Mouse (Mus musculus) urinary bladder, adult 2 months (tissue): ENCODE data around the gene Bcl2l11. TPM values are rescaled to one million over a fixed set of nuclear protein-coding genes. Genes with fewer than 3 reads are reported as not detected.

Source experiments
- DNase-seq: peaks from one replicate; pipeline ENCODE4 v3.0.0; 2022; ENCODE audit warnings: low spot score
- polyA plus RNA-seq: library from polyadenylated mRNA; depleted of rRNA; stranded (reverse); fragments of >200 nt; gene quantifications from 2 replicates; pipeline ENCODE4 v1.2.3, GENCODE M21; 2012

Gene Bcl2l11
- polyA plus RNA-seq, 1 experiment = 13.4 TPM

DNA sequence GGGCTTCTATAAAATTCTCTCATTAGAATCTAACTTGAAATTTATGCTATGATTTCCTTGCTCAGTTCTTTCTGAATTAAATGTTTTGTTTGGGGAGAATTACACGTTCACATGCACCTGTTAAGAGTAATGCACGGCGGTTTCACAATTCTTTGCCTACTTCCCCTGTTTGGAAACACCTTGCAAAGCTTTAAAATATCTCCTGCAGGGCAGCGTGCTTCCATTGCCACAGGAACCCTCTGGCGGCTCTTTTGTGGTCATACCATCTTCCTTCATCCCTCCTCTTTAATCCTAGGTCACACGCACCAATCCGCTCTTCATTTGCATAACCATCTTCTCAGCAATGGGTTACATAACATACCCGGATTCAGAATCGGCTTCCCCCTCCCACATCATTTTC is 14.3 kb upstream of the Bcl2l11 start:
- no peak for DNase-seq

DNA sequence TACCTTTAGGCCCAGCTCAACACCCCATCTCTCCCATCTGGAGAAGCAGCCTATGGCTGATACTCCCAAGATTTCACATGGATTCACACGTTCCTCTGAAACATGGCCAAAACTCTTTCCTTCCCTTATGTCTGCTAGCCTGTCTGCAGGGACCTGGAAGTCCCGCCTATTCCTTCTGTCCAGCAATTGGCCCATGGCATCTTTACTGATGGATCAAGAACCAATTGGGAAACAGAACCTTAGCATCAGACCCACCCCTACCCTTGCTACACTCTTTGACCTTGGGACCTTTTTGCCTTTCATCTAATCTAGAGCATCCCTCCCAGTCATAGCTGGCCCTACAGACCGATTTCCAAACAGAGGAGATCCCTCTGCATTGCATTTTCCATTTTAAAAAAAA is 11.2 kb upstream of the Bcl2l11 start:
- no peak for DNase-seq

DNA sequence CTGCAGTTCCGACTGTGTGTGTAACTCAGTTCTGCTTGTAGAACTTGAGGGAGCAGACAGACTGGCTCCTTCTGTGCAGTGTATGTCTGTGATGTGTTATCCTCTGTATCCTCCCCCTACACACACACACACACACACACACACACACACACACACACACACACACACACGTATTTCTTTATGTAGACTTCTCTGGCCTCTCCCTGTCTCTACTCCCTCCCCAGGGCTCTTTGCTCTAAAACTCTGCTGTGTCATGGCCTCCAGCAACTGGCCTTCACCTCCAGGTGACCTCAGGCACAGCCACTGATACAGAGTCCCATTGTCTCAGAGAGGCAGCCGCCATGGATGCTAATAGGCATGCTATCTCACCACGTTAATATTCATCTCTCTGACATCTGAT is 10.3 kb upstream of the Bcl2l11 start:
- DNase-seq = no peak

DNA sequence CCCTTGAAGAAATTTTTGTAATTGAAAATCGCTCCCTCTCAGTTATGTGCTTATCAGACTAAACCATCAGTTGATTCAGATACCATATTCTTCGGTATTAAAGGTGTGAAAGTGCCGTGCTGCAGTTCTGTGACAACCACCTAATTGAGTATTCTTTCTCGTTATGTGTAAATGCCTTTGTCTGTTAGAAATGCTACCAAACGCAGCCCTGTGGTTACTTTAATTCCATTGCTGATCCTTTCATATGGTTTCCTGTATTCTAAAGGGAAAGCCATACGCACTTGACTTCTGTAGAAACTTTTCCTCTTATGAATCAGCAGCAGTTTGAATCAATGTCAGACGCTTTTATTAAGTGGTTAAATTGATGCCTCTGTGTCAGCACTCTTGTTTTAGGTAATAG is 8.2 kb upstream of the Bcl2l11 start:
- DNase-seq = no peak

DNA sequence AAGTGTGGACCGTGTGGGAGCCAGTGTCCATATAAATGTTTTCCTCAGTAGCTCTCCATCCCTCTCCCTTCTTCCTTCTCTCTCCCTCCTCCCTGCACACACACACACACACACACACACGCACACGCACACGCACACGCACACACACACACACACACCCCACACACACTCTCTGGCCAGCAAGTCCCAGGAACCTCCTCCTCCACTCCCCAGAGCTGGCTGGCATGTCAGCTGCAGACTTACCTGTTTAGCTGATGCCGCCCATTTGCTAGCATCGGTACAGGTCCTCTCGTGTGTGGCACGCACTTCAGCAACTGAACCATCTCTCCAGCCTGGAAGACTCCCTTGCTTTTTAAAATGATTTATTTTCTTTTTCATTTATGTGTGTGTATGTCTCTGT is 6.9 kb upstream of the Bcl2l11 start:
- DNase-seq = no peak

DNA sequence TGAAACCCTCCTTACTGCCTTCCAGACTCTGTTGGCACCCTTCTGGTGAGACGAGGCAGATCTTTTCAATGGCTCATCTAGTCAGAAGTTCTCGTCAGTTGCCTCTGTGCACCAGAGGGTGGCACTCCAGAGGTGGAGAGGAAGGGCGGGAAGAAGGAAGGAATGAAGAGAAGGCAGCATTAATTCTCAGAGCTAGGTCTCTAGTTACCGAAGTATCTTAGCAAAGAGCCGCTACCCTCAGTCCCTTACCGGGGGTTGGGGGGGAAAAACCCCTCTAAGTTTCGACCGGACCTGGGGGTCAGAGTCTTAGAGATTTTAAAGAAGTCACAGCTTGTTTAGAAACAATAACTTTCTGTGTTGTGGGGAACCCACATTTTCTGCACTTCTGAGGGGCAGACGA is 3.3 kb upstream of the Bcl2l11 start:
- DNase-seq = peak; percentile 35

DNA sequence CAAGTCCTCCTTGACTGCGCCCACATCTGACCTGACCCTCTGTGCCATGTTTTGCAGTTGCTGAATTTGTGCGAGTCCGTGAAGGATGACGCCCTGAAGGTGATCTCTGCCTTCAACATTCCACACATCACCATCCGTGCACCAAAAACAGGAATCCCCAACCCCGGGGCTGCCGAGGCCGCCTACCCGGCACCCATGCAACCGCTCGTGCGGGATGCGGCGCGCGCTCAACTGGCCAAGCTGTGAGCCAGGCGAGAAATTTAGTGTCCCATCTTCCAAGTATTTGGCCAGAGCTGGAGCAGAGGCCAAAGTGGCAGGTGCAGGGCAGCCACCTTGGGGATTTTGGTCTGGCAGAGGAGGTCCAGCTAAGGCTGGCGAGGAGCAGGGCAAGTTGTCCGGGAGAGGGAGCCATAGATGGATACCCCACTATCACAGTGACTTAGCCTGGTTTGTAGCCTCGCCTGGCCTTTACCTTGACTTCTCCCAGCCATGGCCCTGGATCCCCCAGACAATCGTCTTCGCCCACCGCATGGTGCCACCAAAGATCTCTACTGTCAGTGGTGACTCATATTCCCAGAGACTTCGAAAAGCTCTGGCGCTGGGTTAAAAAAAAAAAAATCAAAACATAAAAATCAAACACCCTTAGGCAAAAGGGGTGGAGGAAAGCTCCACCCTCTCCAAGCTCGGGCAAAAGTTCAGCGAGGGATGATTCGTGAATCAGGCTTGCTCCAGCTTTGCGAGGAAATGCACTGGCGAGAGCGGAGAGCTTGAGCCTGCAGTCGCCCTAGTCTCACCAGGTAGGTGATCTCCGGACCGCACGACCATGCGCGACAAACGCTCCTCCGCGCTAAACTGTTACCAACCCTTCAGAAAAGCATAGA is 2.7 kb upstream of the Bcl2l11 start:
- DNase-seq = peak; percentile 33

DNA sequence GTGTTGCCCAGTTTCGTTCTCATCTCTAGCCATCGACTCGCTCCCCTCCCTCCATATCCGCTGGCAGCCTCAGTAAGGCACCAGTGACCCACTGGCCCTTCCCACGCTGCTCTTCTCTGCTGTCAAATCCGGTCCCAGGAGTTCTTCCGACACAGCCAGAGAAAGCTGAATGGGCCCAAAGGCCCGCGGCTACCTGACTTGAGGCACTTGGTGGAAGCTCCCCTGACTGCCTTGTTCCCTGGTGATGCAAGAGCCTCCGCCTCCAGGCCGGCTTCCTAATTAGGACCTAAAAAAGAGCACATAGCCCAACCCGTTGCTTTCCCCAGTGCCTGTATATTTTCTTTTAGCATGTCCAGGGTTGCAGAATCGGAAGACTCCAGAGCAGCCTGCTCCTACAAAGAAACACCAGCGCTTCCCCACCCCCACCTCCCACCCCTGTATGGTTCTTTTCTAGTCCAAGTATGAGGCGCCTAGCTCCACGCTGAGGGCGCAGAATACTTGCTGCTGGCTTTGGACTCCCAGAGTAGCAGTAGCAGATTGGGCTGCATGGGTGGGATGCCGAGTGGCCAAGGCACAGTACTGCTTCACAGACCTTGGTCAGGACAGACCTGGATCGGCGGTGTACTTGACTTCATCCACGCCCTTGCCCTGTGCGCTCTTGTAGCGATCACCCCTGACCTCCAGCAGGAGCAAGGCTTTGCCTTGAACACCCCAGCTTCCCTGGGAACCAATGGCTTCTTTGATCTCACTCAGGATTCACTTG is 1.7 kb upstream of the Bcl2l11 start:
- no peak for DNase-seq

DNA sequence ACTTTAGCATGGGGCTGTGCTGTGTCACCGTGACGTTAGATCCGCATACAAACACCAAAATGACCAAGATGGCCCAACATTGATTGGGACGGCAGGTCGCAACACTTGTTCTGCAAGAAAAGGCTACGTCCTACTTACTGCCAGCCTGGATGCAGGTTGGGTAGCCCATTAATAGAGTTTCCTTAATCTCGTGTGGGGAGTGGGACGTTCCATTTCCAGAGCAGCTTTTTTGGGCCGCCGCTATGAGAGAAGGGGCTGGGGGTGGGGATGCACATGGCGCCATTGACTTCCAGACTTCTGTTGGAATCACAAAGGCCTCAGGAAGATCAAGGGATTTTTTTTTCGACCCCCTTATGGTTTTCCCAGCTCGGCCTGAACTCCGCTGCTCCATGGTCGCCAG is 1.1 kb upstream of the Bcl2l11 start:
- no peak for DNase-seq

DNA sequence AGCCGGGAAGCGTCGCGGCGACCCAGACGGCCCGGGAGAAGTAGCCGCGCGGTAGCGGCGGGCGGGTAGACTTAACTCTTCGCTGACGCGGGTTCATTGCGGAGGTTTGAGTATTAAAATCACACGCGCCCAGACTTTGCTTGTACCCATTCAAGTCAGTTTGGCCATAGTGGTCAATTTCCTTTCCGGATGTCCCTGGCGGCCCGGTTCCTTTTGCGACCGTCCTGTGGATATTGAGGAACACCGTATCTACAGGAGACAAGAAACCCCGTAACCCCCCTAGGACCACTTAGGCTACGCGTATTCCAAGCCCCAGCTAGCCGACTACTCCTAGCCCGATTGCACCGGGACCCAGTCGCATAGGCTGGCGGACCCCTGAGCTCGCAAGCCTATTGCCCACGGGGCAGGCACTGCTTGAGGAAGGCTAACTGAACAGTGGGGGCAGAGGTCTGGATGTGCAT is 783 bp downstream of the Bcl2l11 start:
- peak; percentile 39 for DNase-seq

DNA sequence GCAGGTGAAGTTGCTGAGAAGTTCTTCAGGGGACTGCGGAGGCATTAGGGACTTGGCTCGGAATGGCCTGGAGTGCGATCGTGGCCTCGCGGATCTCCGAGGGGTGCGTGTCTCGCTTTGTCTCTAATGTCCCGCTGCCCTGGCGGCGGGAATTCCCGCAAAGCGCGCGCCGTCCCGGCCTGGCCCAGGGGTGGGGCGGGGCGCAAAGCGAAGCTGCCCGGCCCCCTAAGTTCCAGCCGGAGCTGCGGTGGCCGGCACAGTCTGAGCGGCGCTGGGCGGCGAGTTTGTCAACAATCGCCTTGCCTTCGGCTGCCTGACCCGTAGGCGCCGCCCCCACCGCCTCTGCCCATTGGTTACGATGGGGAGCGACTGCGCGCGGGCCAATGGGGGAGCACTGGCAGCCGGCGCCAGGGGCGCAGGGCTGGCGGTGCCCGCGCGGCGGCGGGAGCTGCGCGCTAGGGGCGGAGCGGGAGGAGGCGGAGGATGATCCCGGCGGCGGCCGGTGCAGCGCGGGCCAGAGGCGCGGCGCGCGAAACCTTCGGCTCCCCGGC is 1.4 kb downstream of the Bcl2l11 start:
- peak; percentile 95 for DNase-seq

DNA sequence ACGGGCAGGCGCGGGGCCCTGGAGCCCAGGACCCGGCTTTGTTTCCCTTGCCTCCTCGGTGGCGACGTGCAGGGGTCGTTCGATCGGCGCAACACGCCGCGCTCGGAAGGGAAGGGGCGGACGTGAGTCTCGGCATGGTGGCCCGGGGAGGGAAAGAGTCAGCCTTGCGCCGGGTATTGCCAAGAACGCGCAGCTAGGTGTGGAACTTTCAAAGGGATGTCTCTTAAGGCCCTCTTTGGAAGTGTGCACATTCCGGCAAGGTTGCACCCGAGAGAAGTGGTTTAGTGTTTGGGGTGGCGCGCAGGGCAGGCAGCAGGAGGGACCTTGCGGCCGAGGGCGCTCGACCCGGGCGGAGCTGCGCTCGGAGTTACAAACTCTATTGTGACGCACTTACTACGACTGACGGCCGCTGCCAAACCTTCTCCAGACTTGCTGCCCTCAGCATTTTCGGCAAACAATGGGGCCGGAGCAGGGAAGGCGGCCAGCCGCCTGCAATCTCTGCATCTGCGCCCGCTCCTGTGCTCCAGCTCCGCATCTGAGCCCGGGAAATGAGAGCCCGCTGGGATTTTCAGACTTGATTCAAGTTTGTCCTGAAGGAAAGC is 2.0 kb downstream of the Bcl2l11 start:
- peak; percentile 68 for DNase-seq

DNA sequence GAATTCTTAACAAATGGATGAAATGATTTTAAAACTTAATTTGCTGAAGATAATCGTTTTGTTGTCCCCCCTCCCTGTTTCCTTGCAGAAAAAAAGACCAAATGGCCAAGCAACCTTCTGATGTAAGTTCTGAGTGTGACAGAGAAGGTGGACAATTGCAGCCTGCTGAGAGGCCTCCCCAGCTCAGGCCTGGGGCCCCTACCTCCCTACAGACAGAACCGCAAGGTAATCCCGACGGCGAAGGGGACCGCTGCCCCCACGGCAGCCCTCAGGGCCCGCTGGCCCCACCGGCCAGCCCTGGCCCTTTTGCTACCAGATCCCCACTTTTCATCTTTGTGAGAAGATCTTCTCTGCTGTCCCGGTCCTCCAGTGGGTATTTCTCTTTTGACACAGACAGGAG is 2.7 kb downstream of the Bcl2l11 start:
- no peak for DNase-seq

DNA sequence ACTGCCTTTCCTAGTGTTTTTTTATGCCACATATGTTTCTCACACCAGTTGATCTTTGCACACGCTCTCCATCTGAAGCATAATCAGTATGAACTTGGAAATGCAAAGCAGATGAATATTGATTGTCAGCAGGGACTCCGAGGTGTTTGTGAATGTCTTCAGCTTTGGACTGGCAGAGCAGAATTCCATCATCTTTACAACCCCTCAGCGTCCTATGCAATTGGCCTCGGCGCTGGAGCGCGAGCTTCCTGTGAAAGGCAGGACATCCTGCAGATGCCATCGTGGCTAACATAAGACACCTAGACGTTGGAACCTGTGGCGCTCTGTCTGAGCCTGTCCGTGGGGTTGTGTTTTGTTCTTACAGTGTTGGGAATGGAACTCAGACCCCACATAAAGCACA is 5.7 kb downstream of the Bcl2l11 start:
- DNase-seq = no peak

DNA sequence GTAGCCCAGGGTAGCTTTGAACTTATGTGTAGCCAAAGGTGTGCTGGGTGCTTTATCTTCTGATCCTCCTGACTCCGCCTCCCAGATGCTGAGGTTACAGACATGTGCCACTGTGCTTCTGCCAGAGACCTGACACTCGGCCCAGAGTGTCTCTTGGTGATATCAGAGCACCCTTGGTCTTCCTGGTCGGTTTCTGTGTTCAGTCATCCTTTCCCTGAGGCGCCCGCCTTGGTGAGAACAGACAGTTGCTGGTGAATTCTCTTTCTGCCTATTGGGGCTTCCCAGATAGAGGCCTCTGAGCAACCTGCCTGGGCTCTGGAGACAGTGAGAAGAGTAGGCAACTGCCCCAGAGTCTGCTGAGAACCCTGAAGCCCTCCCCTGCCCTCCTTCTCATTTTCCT is 6.8 kb downstream of the Bcl2l11 start:
- DNase-seq = no peak

DNA sequence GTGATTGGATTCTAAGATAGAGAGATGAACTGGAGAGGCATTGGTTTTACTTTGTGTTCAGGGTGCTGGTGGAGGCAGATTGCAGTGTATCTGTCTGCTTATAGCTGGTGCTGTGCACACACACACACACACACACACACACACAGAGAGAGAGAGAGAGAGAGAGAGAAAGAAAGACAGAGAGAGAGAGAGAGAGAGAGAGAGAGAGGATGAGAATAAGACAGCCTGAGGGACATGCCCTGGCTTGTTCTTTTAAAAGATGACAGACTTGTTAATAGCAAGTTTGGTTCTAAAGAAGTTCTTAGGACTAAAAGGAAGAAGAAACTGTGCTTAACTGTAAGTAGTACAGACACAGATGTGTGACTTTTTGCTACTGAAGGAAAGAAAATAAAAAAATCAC is 8.0 kb downstream of the Bcl2l11 start:
- no peak for DNase-seq

DNA sequence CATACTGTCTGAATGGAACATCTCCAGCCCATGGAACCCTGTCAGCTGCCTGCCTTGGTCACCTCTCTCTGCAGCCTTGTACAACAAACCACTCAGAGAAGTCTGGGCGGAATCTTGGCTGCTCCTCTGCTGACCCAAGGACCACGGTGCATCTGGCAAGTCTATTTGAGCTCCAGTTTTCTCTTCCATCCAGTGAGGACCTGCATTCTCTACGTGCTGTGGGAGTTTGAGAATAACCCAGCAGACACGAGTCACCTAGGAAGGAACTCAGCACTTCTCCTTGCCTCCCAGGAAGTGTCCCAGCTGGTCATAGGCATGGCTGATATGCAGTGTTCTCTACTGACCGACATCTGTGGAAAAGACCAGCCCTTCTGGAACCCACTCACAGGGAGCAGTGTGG is 8.6 kb downstream of the Bcl2l11 start:
- DNase-seq = no peak

DNA sequence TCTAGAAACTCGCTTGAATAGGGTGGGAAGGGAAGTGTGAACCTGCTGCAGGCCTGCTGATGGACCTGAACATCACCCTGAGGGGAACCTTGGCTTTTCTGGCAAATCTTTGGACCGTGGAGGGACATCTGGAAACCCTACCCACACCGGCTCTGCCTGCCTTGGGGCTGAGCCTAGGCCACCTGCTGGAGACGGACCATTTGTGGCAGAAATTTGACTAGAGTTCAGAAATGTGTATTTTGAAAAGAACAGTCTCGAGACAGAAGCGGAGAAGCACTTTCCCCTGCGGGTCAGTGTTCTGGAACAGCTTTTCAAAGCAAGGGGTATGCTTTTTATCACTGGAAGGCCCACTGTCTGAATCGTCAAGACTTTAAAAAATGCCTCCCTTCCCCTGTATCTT is 9.1 kb downstream of the Bcl2l11 start:
- no peak for DNase-seq

DNA sequence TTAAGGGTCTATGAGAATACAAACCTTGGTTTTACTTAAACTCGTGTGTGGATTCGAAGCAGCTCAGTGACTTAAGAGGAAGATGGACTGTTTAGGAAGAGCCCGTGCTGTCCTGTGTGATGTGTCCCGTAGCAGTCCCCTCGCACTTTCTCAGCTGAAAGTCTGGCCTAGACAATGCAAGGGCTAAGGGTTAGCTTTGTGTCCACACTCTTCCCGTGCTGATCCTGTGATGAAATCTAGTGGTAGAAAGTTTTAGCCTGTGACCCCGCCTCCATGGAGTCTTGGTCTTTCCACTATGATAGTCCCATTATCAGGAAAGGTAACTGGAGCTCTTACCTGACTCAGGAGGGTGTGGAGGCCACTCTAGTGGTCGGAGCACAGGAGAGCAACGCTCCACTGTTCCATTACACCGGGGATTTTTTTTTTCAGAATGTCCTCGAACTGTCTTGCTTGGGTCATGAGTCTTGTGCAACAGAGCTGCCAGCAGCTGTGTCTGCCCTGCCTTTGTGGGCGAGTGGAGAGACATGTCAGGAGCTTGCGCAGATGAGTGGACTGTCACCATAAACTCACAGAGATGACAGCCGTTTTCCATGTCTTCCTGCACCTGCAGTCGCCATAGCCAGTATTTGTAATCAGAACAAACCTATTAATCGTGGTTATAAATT is 11.1 kb downstream of the Bcl2l11 start:
- no peak for DNase-seq

DNA sequence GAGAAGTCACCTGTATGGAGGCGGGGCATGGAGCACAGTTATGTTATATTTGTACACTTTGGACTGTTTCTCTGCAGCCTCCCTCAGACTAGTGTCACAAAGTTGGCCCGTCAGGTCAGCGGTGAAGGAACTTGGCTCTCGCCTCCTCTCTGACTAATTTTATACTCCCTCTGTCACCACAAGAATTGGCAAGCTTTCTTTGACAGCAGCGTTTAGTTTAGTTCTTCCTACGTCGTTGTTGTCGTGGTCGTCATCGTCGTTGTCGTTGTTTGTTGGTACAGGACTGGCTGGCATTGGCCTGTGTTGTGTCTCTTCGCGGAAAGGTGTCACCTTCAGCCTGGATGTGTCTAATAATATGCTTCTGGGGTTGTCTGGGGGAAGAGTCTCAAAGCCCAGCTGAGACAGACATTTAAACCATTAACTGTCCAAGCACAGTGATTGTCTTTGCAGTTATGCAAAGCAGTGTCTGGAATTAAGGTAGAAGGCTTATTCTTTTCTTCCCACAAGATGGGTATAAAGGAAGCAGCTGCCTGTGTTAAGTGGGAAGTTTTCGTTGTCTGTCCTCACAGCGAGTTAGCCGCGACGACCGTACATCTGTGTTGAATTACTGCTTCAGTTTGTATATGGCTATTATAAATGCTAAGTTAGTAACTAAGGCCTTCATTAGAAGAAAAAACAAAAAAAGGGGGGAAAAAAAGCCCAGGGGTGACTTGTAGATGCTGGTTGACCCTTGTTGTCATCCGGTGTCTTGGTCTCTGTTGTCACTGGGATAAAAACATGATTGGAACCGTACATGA is 11.8 kb downstream of the Bcl2l11 start:
- DNase-seq = no peak

DNA sequence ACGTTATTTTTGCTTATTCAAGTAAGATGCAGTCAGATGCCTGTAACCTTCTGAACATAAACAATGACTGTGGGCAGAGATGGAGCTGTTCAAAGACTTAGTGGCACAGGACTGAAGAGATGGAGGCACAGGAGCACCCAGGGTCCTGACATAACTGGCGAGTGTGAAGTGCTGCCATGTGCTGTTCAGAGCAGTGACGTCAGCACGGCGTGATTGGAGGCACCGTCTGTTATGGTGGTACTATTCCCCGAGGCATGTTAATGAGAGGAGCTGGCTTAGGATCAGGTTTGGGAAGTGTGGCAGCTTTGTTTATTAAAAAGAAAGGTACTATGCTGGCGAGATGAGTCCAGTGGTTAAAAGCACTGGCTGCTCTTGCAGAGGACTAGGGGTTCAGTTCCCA is 13.1 kb downstream of the Bcl2l11 start:
- DNase-seq = no peak
